Mouse (Mus musculus) heart, embryonic 11.5 days (tissue): ENCODE results near the gene Gm11172. TPM values are rescaled to one million over a fixed set of nuclear protein-coding genes. Genes with fewer than 3 reads are reported as not detected.

ENCODE experiments used
- ATAC-seq: fragments of 200-750 bp; cut with Nextera tagmentation; replicated peaks from 2 replicates; pipeline ENCODE4 v1.8.0; 2017; ENCODE audit warnings: moderate library complexity; ENCODE audit not compliant: insufficient number of reproducible peaks, low FRiP score, low TSS enrichment
- H3K27ac ChIP-seq: fragments of 300-500 bp; sonication (generic); 2 replicates; pipeline ENCODE4 v1.5.1; 2014; ENCODE audit warnings: mild to moderate bottlenecking, low read depth, low read length
- H3K27me3 ChIP-seq: fragments of 300-500 bp; sonication (generic); 2 replicates; pipeline ENCODE4 v1.6.1; 2014; ENCODE audit warnings: mild to moderate bottlenecking, low read length, mixed read lengths; ENCODE audit not compliant: control insufficient read depth, insufficient read depth
- H3K36me3 ChIP-seq: fragments of 300-500 bp; sonication (generic); 2 replicates; pipeline ENCODE4 v1.6.1; 2014; ENCODE audit warnings: mild to moderate bottlenecking, low read length, moderate library complexity, mixed read lengths; ENCODE audit not compliant: control insufficient read depth, insufficient read depth
- H3K4me1 ChIP-seq: fragments of 300-500 bp; sonication (generic); 2 replicates; pipeline ENCODE4 v1.6.1; 2014; ENCODE audit warnings: low read length; ENCODE audit not compliant: control insufficient read depth, insufficient read depth
- H3K4me2 ChIP-seq: fragments of 300-500 bp; sonication (generic); 2 replicates; pipeline ENCODE4 v1.6.1; 2014; ENCODE audit warnings: mild to moderate bottlenecking, moderate library complexity
- H3K4me3 ChIP-seq: fragments of 300-500 bp; sonication (generic); 2 replicates; pipeline ENCODE4 v1.5.1; 2014; ENCODE audit warnings: low read depth, low read length
- H3K9ac ChIP-seq: fragments of 300-500 bp; sonication (generic); 2 replicates; pipeline ENCODE4 v1.6.1; 2014; ENCODE audit warnings: mild to moderate bottlenecking, low read depth, low read length, moderate library complexity
- H3K9me3 ChIP-seq: fragments of 300-500 bp; sonication (generic); replicated peaks from 2 replicates; pipeline ENCODE4 v1.6.1; 2016; ENCODE audit warnings: low read length; ENCODE audit not compliant: control insufficient read depth
- WGBS: fragments of 180-500 bp; shearing (Covaris S2); extraction: QIAGEN DNeasy Blood & Tissue Kit; methylation state at CpG from one replicate; pipeline ENCODE4 v1.1.7; 2014; ENCODE audit not compliant: insufficient replicate concordance; 5-methylcytosine and 5-hydroxymethylcytosine counted together
- polyA plus RNA-seq: library from polyadenylated mRNA; unstranded; fragments of >200 nt; fragmentation: Nextera tagmentation; extraction: Ambion mirVana; gene quantifications from 2 replicates; pipeline ENCODE4 v1.2.1, GENCODE M21; 2014

The Gm11172 gene
- not detected in 2 replicates for polyA plus RNA-seq

DNA sequence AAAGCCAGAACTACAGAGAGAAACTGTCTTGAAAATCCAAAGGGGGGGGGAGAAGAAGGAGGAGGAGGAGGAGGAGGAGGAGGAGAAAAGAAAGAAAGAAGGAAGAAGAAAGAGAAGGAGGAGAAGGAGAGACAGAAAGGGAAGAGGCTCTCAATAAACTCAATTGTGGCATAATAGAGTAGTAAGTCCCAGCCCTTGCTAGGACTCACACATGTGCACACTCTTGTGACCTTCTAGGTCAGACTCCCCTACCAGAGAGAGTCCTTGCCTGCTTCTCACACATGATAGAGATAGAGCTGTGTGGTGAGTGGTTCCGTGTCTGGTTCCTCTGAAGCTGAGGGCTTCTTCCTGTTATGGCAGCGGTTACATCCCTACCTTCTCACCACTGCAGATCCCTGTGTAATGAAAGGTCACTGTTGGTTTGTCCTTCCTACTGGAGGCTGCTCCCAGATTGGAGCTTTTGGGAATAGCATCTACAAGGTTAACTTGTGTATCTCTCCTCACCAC lies at the start of gene Gm11172:
Gene Gm11172 (plus strand): TSS at position 51 of the 507 bp plus-strand sequence.
- no peak for ATAC-seq
- Histone ChIP-seq H3K4me3 (no peak within 1 kb of the TSS), H3K4me2 (no peak within 1 kb of the TSS), H3K4me1 (peaks cover 4% of the 10 kb centered on the region), H3K27me3 (no peaks in the 10 kb centered on the region), H3K9me3 (no peaks in the 10 kb centered on the region), H3K36me3 (no peaks in the 10 kb centered on the region), H3K9ac (no peak within 1 kb of the TSS), H3K27ac (no peak within 1 kb of the TSS)
- 62% methylated on average over 2 of the region's 2 CpGs for WGBS

DNA sequence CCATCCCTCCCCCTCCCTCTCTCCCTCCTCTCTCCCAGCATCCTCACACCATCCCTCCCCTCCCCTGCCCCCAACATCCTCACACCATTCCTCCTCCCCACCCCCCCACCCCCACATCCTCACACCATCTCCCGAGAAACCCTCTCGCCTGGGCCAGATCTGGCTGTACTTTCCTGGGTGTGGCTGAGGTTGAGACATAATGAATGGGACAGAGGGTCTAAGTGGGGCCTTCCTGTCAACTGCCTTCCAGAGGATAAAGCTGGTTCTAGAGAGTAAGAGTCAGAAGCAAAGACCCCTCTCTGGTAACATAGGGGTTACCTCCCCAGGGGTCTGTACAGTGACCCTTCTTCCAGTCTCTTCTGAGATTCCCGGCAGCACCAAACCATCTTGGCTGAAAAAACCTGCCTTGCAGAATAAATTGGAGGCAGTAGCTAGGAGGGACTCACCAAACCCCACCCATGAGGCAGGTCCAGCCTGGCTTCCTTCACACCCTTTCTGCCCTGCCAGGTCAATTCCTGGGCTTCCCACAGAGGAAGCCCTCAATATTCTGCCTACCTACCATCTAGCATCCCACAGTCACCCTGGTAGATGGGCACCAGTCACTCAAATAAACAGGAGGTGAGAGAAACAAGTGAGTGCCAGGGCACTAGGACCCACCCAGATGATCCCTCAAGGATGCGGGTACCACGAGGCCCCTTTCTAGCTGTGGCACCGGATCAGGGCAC lies 49.0 kb upstream of the Gm11172 start:
- ATAC-seq = no peak
- 46% methylated on average over 6 of the region's 6 CpGs for WGBS

DNA sequence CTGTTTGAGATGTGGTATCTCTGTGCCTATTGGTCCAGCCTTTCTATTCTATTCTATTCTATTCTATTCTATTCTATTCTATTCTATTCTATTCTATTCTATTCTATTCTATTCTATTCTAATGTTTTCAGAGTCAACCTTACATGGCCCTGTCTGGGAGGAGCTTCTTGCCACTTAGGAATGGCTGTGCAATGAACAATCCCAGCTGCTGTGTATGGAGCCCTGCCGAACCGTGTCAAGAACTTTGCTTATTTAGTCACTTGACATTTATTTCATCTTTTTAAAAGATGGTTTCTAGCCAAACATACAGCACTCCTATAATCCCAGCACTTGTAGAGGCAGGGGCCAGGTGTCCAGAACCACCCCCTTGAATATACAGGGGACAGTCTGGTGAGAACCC lies 48.4 kb upstream of the Gm11172 start:
- Histone ChIP-seq H3K4me3 (no peak overlapping the region), H3K9ac (no peak overlapping the region), H3K9me3 (no peaks in the 10 kb centered on the region), H3K4me2 (no peak overlapping the region), H3K27ac (no peak overlapping the region), H3K36me3 (no peaks in the 10 kb centered on the region), H3K27me3 (peaks cover under 1% of the 10 kb centered on the region; the same call in 1 of the 2 replicates), H3K4me1 (peaks cover 7% of the 10 kb centered on the region)
- 55% methylated on average over 2 of the region's 2 CpGs for WGBS
- ATAC-seq = no peak

More for the DNA sequence above, 49.0 kb upstream of the Gm11172 start:
- Histone ChIP-seq H3K4me2 (no peak overlapping the region), H3K4me1 (peaks cover 7% of the 10 kb centered on the region), H3K4me3 (no peak overlapping the region), H3K27ac (no peak overlapping the region), H3K27me3 (no peaks in the 10 kb centered on the region; the same call in 1 of the 2 replicates), H3K9ac (no peak overlapping the region), H3K36me3 (no peaks in the 10 kb centered on the region), H3K9me3 (no peaks in the 10 kb centered on the region)

DNA sequence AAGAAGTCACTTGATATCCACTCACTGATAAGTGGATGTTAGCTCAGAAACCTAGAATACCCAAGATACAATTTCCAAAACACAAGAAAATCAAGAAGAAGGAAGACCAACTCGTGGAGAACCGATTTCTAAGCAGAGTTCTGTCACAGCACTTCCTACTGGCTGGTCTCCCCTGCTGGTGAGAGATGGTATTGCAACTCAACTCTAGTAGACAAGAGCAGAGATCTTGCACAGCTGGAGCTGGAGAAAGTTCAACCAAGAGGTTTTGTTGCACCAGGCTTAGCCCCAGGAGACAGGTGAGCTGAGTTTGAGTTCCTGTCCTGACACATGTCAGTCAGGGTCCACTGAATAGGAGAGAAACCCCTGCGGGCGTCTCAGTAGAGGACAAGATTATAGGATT lies 45.6 kb upstream of the Gm11172 start:
- Histone ChIP-seq H3K27me3 (peaks cover 2% of the 10 kb centered on the region; the same call in 1 of the 2 replicates), H3K4me1 (peaks cover 16% of the 10 kb centered on the region), H3K36me3 (no peaks in the 10 kb centered on the region), H3K9me3 (no peaks in the 10 kb centered on the region), H3K4me2 (no peak overlapping the region), H3K27ac (no peak overlapping the region), H3K9ac (no peak overlapping the region), H3K4me3 (no peak overlapping the region)
- no peak for ATAC-seq
- 33% methylated on average over 4 of the region's 4 CpGs for whole genome bisulfite sequencing

DNA sequence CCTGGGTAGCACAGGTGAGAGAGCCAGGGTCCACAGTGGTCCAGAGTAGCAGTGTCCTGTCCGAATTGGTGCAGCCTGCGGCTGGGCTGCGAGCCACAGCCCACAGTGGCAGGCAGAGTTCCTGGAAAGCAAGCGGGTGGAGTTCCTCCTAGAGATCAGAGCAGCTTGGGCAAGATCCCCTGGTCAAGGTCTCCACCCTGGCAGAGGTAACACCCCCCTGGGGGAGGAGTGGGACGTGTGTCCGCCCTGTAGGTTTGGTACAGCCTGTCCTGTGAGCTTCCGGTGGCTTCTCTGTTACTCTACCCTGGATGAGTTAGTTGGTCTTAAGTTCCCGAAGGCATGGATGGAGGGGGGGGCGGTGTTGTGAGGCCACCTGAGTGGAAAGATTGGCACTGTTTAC lies 43.9 kb upstream of the Gm11172 start:
- ATAC-seq = no peak
- peaks cover 2% of the 10 kb centered on the region; the same call in 1 of the 2 replicates for H3K27me3 ChIP-seq

DNA sequence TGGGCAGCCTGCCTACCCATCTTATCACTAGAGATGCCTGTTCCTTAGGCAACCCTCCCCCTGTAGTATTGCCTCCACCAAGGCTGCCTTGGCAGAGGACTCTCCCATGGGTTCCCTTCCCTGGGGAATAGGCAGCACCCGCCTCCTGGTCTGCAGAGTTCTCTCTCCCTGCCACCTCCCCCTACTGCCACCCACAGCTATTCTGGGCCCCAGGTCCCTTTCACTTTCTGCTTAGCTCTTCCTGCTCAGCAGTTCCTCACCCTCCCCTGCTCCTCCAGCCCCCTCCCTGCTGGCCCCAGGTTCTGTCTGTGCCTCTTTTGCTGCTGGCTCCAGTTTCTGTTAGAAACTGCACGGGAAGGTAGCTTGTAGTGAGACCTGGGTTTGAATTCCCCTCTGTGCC lies 43.1 kb upstream of the Gm11172 start:
- H3K4me2 ChIP-seq = no peak overlapping the region
- WGBS = 48% methylated on average over 2 of the region's 2 CpGs

More for the DNA sequence above, 43.9 kb upstream of the Gm11172 start:
- no peak overlapping the region for H3K27ac ChIP-seq
- WGBS = 45% methylated on average over 9 of the region's 9 CpGs
- H3K4me1 ChIP-seq = peaks cover 16% of the 10 kb centered on the region
- H3K4me3 ChIP-seq = no peak overlapping the region
- no peak overlapping the region for H3K9ac ChIP-seq
- no peaks in the 10 kb centered on the region for H3K9me3 ChIP-seq
- H3K4me2 ChIP-seq = no peak overlapping the region
- H3K36me3 ChIP-seq = no peaks in the 10 kb centered on the region

DNA sequence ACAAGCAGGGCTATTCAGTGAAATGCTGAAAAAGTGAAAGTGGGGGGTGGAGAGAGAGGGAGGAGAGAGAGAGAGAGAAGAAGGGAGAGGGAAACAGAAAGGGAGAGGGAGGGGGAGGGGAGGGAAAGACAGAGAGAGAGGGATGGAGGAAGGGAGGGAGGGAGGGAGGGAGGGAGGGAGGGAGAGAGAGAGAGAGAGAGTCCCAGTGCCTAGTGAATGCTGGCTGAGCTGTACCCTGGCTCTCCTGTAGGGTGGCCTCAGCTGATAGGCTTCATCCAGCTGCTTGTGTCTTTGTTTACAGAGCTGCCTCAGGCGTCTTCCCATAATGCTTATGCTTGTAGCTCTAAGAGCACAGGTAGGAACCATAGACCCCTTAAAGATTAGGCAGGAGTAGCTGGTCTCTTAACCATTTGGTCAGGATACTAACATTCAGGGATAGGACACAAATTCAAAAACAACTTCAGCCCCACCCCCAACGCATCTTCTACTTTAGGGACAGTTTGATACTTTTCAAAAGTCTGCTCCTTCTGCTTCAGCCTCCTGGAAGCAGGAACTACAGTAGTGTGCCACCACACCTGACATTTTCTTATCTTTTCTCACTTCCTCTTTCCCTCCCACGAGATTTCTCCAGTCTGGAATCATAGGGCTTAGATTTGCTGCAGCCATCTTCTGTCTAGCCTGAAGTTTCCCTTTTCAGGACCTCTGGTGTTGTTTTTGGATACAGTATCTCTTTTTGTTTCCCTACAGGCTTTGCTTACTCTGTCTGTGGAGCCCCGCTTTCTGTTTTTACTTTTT lies 42.0 kb upstream of the Gm11172 start:
- 36% methylated on average over 4 of the region's 4 CpGs for WGBS
- Histone ChIP-seq H3K4me1 (peaks cover 20% of the 10 kb centered on the region), H3K4me3 (no peak overlapping the region), H3K4me2 (no peak overlapping the region), H3K9ac (no peak overlapping the region), H3K27ac (no peak overlapping the region), H3K36me3 (no peaks in the 10 kb centered on the region), H3K9me3 (no peaks in the 10 kb centered on the region), H3K27me3 (peaks cover 2% of the 10 kb centered on the region; the same call in 1 of the 2 replicates)
- ATAC-seq = no peak

More for the DNA sequence above, 43.1 kb upstream of the Gm11172 start:
- ATAC-seq = no peak
- Histone ChIP-seq H3K4me3 (no peak overlapping the region), H3K27ac (no peak overlapping the region), H3K9me3 (no peaks in the 10 kb centered on the region), H3K36me3 (no peaks in the 10 kb centered on the region), H3K27me3 (peaks cover 2% of the 10 kb centered on the region; the same call in 1 of the 2 replicates), H3K4me1 (peaks cover 17% of the 10 kb centered on the region), H3K9ac (no peak overlapping the region)

DNA sequence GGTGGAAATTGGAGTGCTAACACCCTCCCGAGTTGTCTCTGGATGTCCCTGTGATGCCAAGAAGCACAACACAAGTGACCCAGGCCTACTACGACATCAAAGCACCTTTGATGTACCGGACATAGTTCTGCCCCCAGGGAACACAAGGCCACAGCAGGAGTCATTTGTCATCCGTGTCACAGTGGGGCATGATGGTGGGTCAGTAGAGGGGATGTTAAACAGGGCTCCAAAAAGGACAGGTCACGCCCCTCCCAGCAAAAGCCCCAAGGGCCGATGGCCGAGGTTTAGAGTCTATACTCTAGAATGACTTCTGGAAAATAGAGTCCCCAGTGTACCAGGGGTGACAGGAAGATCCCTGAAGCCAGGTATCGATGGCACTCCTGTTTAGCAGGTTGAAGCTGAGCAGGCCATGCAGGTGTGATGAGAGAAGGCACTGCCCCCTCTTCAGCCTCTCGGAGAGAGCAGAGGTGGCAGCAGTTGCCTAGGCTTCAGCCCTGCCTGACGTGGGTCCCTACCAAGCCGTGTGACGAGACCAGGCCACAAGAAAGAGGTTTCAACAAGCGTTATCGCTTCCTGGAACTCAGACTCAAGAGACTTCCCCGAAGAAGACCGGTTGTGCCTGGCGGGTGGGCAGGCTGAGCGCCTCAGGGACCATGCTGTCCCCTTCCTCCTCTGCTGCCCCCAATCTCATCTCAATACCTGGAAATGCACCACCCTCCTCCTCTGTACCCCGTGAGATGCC lies 40.8 kb upstream of the Gm11172 start:
- no peak overlapping the region for H3K4me2 ChIP-seq
- 59% methylated on average over 19 of the region's 19 CpGs for WGBS
- H3K4me1 ChIP-seq = peaks cover 20% of the 10 kb centered on the region
- H3K36me3 ChIP-seq = no peaks in the 10 kb centered on the region
- peaks cover 2% of the 10 kb centered on the region; the same call in 1 of the 2 replicates for H3K27me3 ChIP-seq
- no peak for ATAC-seq
- H3K9me3 ChIP-seq = no peaks in the 10 kb centered on the region
- no peak overlapping the region for H3K27ac ChIP-seq
- no peak overlapping the region for H3K9ac ChIP-seq
- H3K4me3 ChIP-seq = no peak overlapping the region
